Mouse (Mus musculus) embryo, embryonic 11.5 days (tissue): Measurements from ENCODE around the gene Zfy2.

Experiments
- DNase-seq: peaks from one replicate; pipeline ENCODE4 v3.0.0-alpha.2; 2012; ENCODE audit warnings: low read depth, low spot score

The Zfy2 gene

DNA sequence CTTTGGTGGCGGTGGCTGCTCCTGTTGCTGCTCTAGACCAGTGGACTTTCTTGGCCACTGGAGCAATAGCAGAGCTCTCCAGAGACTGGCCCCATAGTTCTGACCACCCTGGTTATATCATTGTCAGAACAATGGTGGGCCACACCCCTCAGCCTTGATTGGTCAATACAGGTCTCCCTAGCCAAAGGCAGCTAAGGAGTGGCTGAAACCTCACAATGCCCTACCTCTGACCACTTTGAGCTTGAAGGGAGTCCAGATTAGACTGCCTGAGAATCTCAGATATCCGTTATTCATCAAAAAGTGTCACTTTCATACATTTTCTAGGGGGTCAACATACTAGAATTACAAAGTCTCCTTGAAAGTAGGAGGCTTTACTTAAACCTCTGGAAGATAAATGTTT lies at the start of gene Zfy2:
TSS of gene Zfy2 (minus strand) at position 101 of the 400 bp plus-strand sequence.
- no peak for DNase-seq
